Mouse (Mus musculus) midbrain, embryonic 16.5 days (tissue): ENCODE data around the gene Lyrm7. TPM values are rescaled to one million over a fixed set of nuclear protein-coding genes. Genes with fewer than 3 reads are reported as not detected.
A peak's percentile ranks its signal among the peaks of the same experiment; 100 is the strongest.

Experiments used
- ATAC-seq: fragments of 200-750 bp; cut with Nextera tagmentation; 2 replicates; pipeline ENCODE4 v1.8.0; 2017; ENCODE audit warnings: moderate TSS enrichment
- H3K27ac ChIP-seq: fragments of 300-500 bp; sonication (generic); 2 replicates; pipeline ENCODE4 v1.5.1; 2014; ENCODE audit warnings: mild to moderate bottlenecking, low read length, mixed read lengths
- H3K27me3 ChIP-seq: fragments of 300-500 bp; sonication (generic); 2 replicates; pipeline ENCODE4 v1.6.1; 2014; ENCODE audit warnings: low read depth, low read length, mixed read lengths; ENCODE audit not compliant: control insufficient read depth, insufficient read depth
- H3K36me3 ChIP-seq: fragments of 300-500 bp; sonication (generic); 2 replicates; pipeline ENCODE4 v1.6.1; 2014; ENCODE audit warnings: mild to moderate bottlenecking, low read length, moderate library complexity, mixed read lengths; ENCODE audit not compliant: control insufficient read depth, insufficient read depth
- H3K4me1 ChIP-seq: fragments of 300-500 bp; sonication (generic); 2 replicates; pipeline ENCODE4 v1.6.1; 2014; ENCODE audit warnings: mild to moderate bottlenecking, low read length, mixed read lengths; ENCODE audit not compliant: control insufficient read depth, insufficient read depth
- H3K4me2 ChIP-seq: fragments of 300-500 bp; sonication (generic); 2 replicates; pipeline ENCODE4 v1.6.1; 2014; ENCODE audit warnings: mild to moderate bottlenecking, low read length, mixed read lengths
- H3K4me3 ChIP-seq: fragments of 300-500 bp; sonication (generic); 2 replicates; pipeline ENCODE4 v1.5.1; 2014; ENCODE audit warnings: low read depth, mild to moderate bottlenecking, low read length, moderate library complexity, mixed read lengths
- H3K9ac ChIP-seq: fragments of 300-500 bp; sonication (generic); 2 replicates; pipeline ENCODE4 v1.6.1; 2014; ENCODE audit warnings: low read depth, low read length, mixed read lengths
- H3K9me3 ChIP-seq: fragments of 300-500 bp; sonication (generic); replicated peaks from 2 replicates; pipeline ENCODE4 v1.6.1; 2014; ENCODE audit warnings: mild to moderate bottlenecking, low read length, mixed read lengths; ENCODE audit not compliant: control insufficient read depth, poor library complexity, severe bottlenecking
- WGBS: fragments of 180-500 bp; shearing (Covaris S2); extraction: QIAGEN DNeasy Blood & Tissue Kit; methylation state at CpG from one replicate; pipeline ENCODE4 v1.1.7; 2014; 5-methylcytosine and 5-hydroxymethylcytosine counted together
- polyA plus RNA-seq: library from polyadenylated mRNA; unstranded; fragments of >200 nt; fragmentation: Nextera tagmentation; extraction: Ambion mirVana; gene quantifications from 2 replicates; pipeline ENCODE4 v1.2.1, GENCODE M21; 2015

The Lyrm7 gene
- polyA plus RNA-seq, 1 experiment from 2014 or later, result 10.5 TPM

DNA sequence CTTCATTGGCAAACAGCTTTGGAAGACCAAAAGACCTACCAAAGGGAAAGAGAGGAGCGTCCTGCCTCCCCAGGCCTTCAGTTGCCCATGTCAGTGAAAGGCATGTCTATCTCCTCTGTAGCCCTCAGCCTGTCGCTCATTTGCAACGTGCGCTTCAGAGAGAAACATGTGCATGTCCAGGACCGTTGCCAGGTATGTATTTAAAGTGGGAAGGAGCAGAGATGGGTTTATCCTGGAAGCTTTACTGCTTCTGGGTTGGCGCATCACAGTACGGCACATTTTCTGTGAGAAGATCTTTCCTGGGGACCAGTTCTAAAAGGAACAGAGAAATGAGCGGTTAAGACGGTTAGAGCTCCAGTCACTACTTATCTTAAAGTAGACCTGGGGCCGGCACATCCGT is 19.8 kb downstream of the Lyrm7 start:
- Histone ChIP-seq H3K27me3 (no peaks in the 10 kb centered on the region), H3K4me1 (peaks cover 4% of the 10 kb centered on the region), H3K27ac (no peak overlapping the region), H3K36me3 (no peaks in the 10 kb centered on the region), H3K4me2 (no peak overlapping the region), H3K9ac (no peak overlapping the region), H3K9me3 (no peaks in the 10 kb centered on the region), H3K4me3 (no peak overlapping the region)
- 88% methylated on average over 11 of the region's 11 CpGs for WGBS
- no peak for ATAC-seq

DNA sequence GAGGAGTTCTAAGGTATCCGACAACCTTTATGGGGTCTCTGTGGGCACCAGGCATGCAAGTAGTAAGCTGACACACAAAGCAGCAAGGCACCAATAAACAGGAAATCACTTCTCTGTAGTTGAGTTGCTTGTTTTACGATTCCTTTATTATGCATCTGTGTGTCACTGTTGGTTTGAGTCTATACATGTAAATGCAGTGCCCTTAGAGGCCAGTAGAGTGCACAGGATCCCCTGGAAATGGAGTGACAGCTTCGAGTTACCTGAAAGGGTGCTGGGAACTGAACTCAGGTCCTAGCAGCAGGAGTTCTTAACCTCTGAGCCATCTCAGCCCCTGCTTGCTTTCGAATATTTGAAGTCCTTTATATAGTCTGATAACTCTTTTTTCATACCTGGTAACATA is 21.0 kb downstream of the Lyrm7 start:
- no peak overlapping the region for H3K4me3 ChIP-seq
- no peak overlapping the region for H3K4me2 ChIP-seq
- H3K4me1 ChIP-seq, result no peaks in the 10 kb centered on the region
- no peaks in the 10 kb centered on the region for H3K36me3 ChIP-seq
- H3K9ac ChIP-seq, result no peak overlapping the region
- H3K27ac ChIP-seq, result no peak overlapping the region
- H3K9me3 ChIP-seq, result no peaks in the 10 kb centered on the region
- ATAC-seq, result no peak
- 92% methylated on average over 4 of the region's 4 CpGs for WGBS
- no peaks in the 10 kb centered on the region for H3K27me3 ChIP-seq

DNA sequence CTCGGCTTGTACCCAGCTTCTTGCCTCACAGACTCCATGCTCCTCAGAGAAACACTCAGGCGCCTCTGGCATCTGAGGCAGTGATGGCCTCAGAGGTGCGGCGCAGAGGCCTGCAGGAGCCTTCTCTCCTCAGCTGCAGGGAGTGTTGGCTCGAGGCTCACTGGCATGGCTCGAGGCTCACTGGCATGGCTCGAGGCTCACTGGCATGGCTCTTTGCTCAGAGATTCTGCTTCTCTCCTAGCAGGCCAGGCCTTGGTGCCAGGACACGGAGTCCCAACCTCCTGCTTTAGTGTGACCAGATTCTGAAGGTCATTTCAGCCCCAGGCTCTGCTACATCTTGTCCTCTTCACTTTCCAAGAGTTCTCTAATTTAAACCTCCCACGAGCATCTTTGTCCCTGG is 24.6 kb downstream of the Lyrm7 start:
- Histone ChIP-seq H3K4me1 (no peaks in the 10 kb centered on the region), H3K4me2 (no peak overlapping the region), H3K36me3 (no peaks in the 10 kb centered on the region), H3K9me3 (no peaks in the 10 kb centered on the region), H3K27me3 (no peaks in the 10 kb centered on the region), H3K9ac (0 out of 2 replicates have a peak overlapping the region, but pooled peaks have one; percentile 7), H3K27ac (no peak overlapping the region), H3K4me3 (no peak overlapping the region)
- no peak for ATAC-seq
- 83% methylated on average over 9 of the region's 9 CpGs for WGBS

DNA sequence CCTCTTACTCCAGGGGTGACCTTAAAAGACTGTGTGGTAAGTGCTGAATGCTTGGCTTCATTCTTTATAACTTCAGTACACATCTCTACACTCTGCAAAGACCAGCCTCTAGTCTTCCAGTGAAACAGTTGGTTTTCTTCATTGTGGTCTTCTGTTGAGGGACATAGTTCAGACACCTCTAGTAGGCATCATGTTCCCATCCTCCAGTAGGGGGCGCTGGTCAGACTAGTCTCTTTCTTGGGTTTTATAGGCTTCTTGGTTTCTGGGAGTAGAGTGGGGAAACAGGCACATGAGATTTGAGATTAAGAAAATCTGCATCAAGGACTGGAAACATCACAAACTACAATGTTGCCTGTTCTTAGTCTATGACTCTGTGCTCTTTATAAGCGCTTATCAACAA is 26.1 kb downstream of the Lyrm7 start:
- Histone ChIP-seq H3K27me3 (no peaks in the 10 kb centered on the region), H3K9me3 (no peaks in the 10 kb centered on the region), H3K27ac (no peak overlapping the region), H3K9ac (no peak overlapping the region), H3K4me1 (no peaks in the 10 kb centered on the region), H3K4me3 (no peak overlapping the region), H3K36me3 (no peaks in the 10 kb centered on the region), H3K4me2 (no peak overlapping the region)
- 55% methylated on average over 2 of the region's 2 CpGs for WGBS
- no peak for ATAC-seq

DNA sequence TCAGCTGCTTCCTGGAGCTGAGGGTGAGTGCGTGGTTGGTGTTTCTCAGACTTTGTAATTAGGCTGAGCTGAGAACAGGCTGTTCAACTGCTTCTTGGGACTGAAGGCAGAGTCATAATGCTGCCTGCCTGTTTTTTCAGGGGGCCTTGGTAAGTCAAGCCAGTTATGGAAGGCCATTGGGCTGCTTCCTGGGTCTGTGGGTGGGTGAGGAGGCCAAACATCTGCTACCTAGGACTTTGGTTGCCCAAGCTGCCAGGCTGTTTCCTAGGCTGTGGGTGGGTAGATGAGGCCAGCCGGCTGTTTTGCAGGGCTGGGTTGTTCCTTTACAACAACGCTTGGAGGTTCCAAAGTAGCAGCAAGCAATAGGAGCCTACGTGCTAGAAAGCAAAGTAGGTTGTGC is 26.9 kb downstream of the Lyrm7 start:
- no peak for ATAC-seq
- 97% methylated on average over 4 of the region's 4 CpGs for WGBS
- Histone ChIP-seq H3K9me3 (no peaks in the 10 kb centered on the region), H3K9ac (no peak overlapping the region), H3K27me3 (no peaks in the 10 kb centered on the region), H3K4me2 (no peak overlapping the region), H3K36me3 (no peaks in the 10 kb centered on the region), H3K27ac (no peak overlapping the region), H3K4me1 (no peaks in the 10 kb centered on the region), H3K4me3 (no peak overlapping the region)

GRCm38 (mm10) chr11:54826819-54827218 is 33.9 kb downstream of the Lyrm7 start:
- no peak for ATAC-seq
- 82% methylated on average over 8 of the region's 8 CpGs for WGBS
- no peaks in the 10 kb centered on the region for H3K36me3 ChIP-seq
- H3K27me3 ChIP-seq, result no peaks in the 10 kb centered on the region
- no peaks in the 10 kb centered on the region for H3K4me1 ChIP-seq
- H3K27ac ChIP-seq, result no peak overlapping the region
- no peak overlapping the region for H3K4me2 ChIP-seq
- H3K9ac ChIP-seq, result no peak overlapping the region
- H3K9me3 ChIP-seq, result no peaks in the 10 kb centered on the region
- no peak overlapping the region for H3K4me3 ChIP-seq

DNA sequence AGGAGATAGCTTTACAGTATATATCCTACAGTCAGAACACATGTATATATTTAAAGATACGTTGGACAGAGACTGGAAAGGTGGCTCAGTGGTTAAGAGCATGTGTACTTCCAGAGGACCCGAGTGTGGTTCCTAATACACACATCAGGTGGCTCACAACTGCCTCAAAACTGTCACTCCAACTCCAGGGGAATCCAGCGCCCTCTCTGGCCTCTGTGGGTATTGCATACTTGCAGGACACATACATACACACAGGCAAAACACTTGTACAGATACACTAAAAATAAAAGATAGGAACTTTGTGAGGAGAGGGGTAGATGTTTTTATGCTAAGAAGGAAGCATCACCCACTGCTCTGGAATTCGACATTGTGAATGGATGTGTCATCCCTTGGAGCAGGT is 34.9 kb downstream of the Lyrm7 start:
- 83% methylated on average over 4 of the region's 4 CpGs for WGBS
- no peak overlapping the region for H3K27ac ChIP-seq
- no peaks in the 10 kb centered on the region for H3K4me1 ChIP-seq
- H3K9ac ChIP-seq, result no peak overlapping the region
- H3K36me3 ChIP-seq, result no peaks in the 10 kb centered on the region
- no peak overlapping the region for H3K4me3 ChIP-seq
- ATAC-seq, result no peak
- no peaks in the 10 kb centered on the region for H3K9me3 ChIP-seq
- H3K27me3 ChIP-seq, result no peaks in the 10 kb centered on the region
- no peak overlapping the region for H3K4me2 ChIP-seq

DNA sequence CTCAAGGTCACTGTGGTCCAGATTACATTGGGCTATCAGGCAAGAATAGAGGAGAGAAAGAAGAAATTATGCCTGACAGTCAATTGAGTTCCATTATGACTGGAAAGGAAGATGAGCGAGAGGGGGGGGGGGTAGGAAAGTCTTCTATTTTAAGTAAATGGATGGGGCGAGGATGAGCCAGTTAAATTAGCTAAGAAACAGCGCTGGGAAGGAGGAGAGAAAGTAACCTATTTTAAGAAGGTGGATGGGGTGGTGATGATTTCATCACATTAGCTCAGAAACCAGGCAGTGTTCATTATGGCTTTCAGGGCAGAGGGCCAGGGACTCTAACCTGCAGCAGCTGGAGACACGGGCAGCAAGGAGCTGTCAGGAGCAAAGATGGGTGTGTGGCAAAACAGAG is 37.2 kb downstream of the Lyrm7 start:
- 80% methylated on average over 4 of the region's 4 CpGs for WGBS
- no peak overlapping the region for H3K4me2 ChIP-seq
- H3K36me3 ChIP-seq, result no peaks in the 10 kb centered on the region
- H3K4me1 ChIP-seq, result no peaks in the 10 kb centered on the region
- H3K4me3 ChIP-seq, result no peak overlapping the region
- no peak overlapping the region for H3K9ac ChIP-seq
- ATAC-seq, result no peak
- no peaks in the 10 kb centered on the region for H3K9me3 ChIP-seq
- no peaks in the 10 kb centered on the region for H3K27me3 ChIP-seq
- no peak overlapping the region for H3K27ac ChIP-seq

- H3K4me3 ChIP-seq, result no peak overlapping the region
- H3K4me1 ChIP-seq, result no peaks in the 10 kb centered on the region
- H3K36me3 ChIP-seq, result no peaks in the 10 kb centered on the region
- H3K9me3 ChIP-seq, result no peaks in the 10 kb centered on the region
- H3K9ac ChIP-seq, result no peak overlapping the region
- 74% methylated on average over 7 of the region's 7 CpGs for WGBS
- ATAC-seq, result no peak
- no peaks in the 10 kb centered on the region for H3K27me3 ChIP-seq
- H3K27ac ChIP-seq, result no peak overlapping the region
- no peak overlapping the region for H3K4me2 ChIP-seq
Measured at GRCm38 (mm10) chr11:54819489-54819888, 41.2 kb downstream of the Lyrm7 start.

DNA sequence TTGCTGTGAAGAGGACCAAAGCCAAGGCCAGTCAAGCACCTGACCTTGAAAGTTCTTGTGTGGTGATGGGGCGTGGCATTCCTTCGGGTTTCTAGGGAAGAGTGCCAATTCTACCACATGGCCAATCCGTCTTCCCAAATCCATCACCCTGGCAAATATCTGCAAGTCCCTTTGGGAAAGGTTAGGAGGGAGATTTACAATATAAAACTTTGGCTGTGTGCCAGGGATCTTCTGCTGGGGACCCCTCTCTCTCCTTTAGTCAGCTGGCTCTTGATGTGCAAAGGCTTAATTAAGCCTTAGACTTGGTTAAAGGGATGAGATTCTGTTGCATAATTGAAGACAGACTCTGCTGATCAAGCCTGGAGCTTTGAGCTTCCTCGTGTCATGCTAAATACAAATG is 43.3 kb downstream of the Lyrm7 start:
- ATAC-seq, result no peak
- H3K27me3 ChIP-seq, result no peaks in the 10 kb centered on the region
- H3K4me2 ChIP-seq, result no peak overlapping the region
- H3K4me3 ChIP-seq, result no peak overlapping the region
- 43% methylated on average over 4 of the region's 4 CpGs for WGBS
- H3K36me3 ChIP-seq, result no peaks in the 10 kb centered on the region
- peaks cover 2% of the 10 kb centered on the region; the same call in 1 of the 2 replicates for H3K4me1 ChIP-seq
- no peak overlapping the region for H3K9ac ChIP-seq
- no peak overlapping the region for H3K27ac ChIP-seq
- H3K9me3 ChIP-seq, result no peaks in the 10 kb centered on the region
